Mouse (Mus musculus) embryo, embryonic 10.5 days (tissue): ENCODE data around the gene AF067063.
"Not testable (repeated sequence)": the region's sequence is repeated elsewhere in the genome, so short reads cannot be mapped to it uniquely, and the experiment has no call there.

ENCODE experiments used
- DNase-seq: peaks from one replicate; pipeline ENCODE4 v3.0.0-alpha.2; 2015; ENCODE audit warnings: low spot score

AF067063 gene

DNA sequence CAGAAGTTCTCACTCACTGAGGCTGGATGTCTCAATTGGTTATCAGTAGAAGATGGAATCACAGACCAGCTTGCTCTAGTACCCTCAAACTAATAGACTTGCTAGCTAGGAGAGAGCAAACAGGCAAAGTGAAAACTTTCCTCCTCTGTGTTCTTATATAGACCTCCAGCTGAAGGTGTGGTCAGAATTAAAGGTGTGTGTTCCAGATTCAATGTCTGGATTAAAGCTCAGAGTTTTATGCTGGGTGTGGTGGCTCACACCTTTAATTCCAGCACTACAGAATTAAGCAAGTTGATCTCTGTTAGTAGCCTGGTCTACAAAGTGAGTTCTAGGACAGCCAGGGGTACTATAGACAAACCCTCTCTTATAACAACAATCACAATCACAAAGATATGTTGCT, at the start of gene AF067063:
TSS of gene AF067063 (minus strand) at position 101 of the 400 bp plus-strand sequence.
- not testable (repeated sequence) for DNase-seq

DNA sequence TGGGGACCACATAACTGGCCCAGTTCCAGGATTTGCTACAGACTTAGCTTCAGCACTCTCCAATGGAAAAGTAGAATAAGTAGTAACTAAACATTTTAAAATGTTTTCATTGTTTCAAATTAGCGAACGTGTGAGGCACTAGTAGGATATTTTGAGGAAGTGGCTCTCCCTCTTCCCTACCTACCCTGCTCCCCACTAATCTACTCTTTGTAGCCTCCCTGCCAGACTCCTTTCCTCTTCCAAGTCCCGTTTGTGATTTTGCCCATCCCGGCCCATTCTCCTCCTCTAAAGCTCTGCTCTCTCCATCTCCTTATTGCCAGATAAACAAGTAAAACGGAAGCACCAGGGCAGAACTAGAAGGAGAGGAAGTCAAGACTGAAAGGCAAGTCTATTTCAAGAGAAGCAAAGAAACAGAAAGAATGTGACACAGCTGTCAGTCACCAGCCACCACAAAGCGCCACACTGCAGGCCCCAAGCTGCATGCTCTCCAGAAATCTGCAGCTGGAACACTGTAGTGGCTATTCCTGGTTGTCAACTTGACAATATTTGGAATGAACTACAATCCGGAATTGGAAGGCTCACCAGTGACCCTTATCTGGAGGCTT, 34.5 kb upstream of the AF067063 start:
- DNase-seq = not testable (repeated sequence)

DNA sequence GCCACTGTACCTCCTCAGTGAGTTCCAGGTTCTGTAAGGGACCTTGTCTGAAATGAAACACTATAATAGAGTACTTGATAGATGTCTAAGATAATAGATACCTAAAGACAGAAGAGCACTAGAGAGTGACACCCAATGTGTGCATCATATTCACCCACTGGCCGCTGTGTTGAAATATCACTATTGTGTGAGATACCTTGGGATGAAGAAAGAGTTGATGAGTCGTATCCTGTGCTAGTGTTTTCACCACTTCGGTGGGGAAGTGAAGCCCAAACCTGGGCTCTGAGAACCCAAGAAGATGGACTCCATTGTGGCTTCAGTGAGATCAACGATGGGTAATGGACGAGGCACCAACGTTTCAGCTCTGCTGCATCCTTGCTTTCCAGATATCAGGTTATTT, 32.4 kb upstream of the AF067063 start:
- not testable (repeated sequence) for DNase-seq

DNA sequence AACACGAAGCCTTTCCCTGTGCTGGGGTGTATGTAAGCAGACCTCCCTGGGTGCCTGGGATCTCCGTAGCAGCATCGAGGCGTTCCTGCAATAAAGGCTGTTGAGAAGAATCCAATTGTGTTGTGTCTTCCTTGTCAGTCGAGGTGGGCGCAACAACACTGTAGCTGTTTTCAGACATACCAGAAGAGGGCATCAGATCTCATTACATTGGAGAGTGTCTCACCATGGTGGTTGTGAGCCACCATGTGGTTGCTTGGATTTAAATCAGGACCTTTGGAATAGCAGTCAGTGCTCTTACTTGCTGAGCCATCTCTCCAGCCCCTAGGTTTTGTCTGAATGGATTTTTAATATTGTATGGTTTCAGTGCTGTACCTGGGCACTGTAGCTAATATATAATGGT, 10.0 kb upstream of the AF067063 start:
- peak; percentile 10 for DNase-seq

DNA sequence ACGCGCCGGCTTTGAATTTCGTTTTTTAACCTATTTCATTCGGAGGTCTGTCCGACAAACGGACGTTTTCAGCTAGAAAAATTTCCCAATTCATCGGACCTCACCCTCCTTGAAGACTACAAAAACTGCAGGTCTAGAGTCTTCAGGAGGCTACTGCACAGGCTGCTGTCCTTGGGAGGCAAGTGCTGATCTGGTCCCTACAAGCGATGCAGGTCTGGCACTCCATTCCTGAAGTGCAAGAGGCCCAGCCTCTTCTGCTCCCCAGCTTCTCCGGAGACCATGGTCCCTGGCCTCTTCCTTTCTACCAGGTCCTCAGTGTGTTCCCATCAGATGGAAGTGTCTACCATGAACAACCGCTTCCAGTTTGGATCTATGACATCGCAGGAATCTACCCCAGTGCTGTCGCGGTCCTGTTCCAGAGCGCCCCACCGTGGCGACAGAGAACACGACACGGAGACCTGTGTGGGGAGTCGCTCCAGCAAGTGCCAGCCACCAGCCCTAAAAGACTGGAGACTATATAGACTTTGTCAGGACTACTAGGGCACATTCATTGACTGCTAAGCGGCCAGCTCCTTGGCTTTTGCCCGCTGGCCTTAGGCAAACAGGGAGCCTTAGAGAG, 7.8 kb upstream of the AF067063 start:
- DNase-seq = peak; percentile 69

DNA sequence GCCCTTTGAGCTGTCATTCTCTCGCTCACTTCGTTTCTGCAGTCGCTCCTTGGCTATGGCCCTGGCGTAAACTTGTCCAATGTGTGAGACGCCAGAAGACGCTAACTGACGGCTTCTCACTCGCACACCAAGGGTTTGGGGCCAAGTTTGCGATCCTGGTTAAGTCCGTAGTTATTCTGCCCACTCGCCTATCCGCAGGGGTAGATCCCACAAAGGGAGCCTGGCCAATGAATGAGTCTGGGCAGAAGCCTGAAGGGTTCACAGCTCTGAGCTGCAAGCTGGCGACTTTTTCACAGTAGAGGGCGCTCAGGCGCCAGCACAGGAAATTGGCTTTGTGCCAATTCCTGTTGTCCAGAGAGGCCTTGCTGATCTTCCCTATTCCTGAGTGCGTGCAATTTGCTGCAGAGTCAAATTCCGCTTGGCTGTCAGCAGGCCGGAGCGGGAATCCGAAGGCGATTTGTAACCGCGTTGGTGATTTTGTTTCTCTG, 6.4 kb upstream of the AF067063 start:
- peak; percentile 56 for DNase-seq

DNA sequence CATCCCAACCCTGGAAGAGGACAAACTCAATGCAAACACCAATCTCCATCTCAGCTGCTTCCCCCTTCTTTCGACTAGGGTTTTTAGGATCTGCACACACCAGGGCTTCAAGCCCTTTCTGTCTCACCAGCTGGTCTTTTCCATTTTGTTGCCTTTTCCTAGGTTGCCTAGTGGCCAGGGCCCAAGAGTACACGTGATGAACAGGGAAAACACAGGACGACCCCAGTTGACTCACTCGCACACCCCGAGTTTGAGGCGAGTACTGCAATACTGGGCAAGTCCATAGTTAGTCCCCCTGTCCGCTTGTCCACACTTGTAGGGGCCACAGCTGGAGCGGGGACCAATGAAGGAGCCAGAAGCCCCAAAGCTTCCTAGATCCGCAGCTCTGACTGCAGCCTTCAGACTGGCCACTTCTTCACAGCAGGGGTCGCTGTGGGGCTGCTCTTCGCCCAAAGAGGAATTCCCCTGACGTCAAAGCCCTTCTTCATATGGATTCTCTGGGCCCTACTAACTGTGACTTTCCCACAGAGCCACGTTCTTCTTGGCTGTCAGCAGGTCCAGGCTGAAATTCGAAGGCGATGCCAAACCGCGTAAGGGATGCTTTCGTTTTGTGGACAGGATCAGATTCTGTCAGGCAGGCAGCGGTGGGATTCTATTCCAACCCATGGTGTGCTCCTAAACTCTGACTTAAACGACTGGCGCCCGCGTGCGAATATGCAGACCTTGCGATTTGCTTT, 5.5 kb upstream of the AF067063 start, which contains the start of gene D13Ertd608e:
TSS of gene D13Ertd608e (plus strand) at position 687 of the 737 bp plus-strand sequence.
- DNase-seq = peak; percentile 60

DNA sequence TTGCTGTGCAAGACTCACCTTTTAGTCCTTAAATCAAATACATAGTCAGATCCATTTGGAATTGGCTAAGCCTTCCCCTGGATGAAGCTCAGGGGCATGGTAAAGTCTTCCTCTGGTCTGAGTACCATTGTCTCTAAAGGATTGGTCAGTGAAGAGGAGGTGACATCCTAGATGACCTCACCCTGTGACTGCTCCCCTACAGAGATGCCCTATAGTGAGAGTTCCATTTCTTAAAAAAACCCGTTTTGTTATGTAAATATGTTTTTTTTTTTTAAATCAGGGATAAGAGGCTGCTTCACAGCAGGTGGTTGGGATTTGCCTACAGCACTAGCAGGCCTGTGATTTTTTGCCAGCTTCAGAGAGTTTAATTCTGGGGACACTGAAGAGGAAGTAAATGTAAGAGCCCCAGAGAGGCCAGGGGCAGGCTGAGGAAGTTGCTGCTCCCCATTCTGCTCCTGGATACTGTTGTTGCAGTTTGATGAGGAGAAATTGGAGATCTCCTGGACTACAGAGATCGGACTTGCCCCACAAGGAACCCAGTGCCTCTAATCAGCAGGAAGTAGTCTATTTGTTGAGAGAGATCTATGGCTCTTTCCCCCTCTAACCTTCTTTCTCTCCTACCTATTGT, 12.3 kb downstream of the AF067063 start:
- no peak for DNase-seq

DNA sequence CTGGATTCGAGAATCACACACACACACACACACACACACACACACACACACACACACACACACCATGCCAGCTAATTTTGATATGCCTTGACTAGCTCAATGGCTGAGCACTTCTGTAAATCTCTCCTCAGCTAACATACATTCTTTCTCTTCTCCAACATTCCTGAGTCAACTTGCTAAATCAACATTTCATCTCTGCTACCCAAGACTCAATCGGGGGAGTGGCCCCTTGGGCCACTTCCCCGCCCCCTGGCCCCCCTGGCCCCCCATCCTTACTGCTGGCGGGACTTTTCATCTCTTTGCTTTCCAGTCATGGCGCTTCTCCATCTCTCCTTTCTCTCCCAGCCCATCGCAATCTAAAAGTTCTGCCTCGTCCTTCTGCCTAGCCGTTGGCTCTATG, 13.2 kb downstream of the AF067063 start:
- DNase-seq = no peak

DNA sequence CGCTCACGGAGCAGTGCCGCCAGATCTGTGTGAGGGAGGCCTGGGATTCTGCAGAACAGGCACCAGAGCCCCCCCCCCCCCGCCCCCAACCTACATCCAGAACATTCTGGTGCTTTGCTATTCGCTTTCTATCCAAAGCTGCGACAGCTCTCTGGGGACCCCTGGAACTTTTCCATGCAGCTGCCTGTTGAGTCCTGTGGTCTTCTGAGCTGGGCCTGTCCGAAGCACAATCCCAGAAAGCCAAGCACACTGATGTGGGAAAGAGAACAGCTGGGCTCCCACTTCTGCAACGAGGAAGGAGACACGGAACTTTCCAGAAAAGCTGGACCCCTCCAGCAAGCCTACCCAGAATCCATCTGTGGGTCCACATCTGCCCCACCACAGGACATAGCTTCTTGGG, 20.0 kb downstream of the AF067063 start:
- no peak for DNase-seq

DNA sequence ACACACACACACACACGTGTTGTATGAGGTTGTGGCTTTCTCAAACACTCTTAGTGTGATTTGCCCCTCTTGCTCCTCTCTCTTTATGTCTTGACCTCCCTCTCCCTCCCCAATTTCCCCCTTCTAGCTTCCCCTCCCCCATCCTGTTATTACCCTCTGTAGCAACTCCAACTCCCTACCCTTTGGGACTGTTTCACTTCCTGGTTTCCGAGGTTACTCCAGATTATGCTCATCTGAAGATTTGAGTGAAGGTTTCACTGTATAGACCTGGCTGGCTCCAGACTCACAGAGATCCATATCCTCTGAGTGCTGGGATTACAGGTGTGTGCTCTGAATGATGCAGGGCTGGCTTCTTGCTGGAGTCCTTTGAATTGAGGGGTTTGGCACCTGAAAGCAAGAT, 21.1 kb downstream of the AF067063 start:
- no peak for DNase-seq

DNA sequence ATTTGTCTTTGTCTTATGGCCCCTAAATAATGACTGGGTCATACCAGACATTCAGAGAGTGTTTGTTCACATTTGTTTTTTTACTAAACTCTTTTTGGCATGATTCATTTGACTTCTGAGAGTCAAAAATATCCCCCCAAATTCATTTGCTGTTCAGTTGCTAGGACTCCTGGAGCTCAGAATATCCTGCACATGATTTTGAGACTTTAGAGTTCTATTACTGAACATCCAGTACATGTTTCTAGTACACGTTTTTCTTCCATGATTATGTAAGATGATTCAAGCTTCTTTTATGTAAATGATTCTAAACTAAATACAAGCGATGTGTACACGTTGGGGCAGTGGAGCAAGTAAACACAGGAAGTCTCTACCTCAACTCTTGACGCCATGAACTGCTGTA, 32.4 kb downstream of the AF067063 start:
- DNase-seq = no peak

DNA sequence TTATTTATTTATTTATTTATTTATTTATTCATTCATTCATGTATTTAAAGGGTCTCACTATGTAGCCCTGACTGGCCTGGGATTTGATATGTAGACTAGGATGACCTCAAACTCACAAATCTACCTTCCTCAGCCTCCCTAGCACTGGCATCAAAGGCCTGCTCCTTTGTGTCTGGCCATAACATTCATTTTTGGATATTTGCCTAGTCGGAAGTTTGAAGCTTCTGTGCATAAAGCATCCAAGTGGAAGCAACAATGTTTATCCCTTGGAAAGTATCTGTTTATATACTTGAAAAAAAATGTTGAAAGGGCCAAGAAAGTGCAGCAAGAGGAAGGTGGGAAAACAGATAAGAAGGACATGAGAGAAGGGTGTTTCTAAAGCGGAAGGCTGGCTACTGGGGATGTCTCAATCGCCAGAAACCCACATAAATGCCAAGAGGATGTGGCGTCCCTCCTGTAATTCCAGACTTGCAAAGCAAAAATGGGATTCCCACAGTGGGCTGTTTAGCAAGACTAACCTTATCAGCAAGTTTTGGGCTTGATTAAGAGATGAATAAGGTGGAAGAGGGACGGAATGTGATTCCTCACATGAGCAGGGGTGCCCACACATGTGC, 37.1 kb downstream of the AF067063 start:
- DNase-seq = no peak

DNA sequence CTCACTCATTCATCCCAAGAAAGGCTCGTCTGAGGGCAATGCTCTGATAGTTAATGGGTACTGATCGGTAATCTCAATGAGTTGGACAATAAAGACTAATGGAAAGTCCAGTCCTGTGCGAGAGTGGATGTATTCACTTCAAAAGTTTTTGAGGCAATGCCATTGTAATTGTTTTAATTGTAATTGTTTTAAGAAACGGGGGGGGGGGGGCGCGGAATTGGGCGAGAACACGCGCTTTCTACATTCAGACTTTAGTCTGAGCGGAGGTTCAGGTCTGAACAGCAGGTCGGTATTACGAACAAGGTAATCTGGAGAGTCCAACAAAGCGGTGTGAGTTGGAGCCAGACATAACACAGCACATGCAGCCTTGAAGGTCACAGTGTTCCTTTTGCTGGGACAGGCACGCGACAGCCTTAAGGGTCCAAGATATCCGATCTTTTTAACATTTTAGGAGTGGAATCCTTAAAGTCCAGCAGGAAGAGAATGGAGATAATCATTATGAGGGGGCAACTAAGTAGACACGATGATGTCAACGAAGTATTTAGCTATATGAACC, 38.4 kb downstream of the AF067063 start:
- peak; percentile 55 for DNase-seq

DNA sequence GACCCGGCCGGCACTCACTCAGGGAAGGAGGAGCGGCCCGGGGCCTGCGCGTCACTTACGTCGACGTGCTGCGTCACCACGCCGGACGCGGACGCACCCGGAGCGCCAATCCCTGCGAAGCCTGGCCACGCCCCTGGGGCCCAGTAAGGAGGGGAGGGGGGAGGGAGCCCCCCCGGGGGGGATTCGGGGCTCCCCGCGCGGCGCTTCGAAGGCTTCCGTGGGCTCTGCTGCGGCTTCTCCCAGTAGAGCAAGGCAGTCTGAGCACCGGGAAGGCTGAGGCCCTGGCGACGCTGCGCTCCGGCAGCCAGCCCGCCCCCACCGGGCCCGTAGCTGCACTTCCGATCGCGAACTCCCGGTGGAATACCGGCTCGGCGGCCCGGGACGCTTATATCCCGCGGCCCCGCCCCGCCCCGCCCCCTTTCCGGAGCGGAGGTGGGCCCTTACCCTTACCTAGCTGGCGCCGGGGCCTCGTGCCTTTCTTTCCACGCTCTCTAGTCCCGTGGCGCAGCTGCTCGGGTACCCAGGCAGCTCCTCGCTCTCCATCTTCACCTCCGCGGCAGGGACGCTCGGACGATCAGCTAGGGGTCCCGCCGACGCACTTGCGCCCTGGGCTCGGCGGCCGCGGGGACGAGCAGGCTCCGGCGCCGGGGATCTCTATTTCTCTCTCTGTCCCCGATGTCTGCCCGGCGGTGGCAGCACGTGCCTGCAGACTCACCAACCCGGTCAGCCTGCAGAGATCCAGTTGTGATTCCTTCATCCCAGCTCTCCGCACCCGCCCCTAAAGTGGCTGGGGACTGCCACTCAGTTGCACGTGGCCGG, 39.0 kb downstream of the AF067063 start, which contains the start of gene Zfp131:
TSS of gene Zfp131 (minus strand) at position 129 of the 819 bp plus-strand sequence.
- peak; percentile 96 for DNase-seq

DNA sequence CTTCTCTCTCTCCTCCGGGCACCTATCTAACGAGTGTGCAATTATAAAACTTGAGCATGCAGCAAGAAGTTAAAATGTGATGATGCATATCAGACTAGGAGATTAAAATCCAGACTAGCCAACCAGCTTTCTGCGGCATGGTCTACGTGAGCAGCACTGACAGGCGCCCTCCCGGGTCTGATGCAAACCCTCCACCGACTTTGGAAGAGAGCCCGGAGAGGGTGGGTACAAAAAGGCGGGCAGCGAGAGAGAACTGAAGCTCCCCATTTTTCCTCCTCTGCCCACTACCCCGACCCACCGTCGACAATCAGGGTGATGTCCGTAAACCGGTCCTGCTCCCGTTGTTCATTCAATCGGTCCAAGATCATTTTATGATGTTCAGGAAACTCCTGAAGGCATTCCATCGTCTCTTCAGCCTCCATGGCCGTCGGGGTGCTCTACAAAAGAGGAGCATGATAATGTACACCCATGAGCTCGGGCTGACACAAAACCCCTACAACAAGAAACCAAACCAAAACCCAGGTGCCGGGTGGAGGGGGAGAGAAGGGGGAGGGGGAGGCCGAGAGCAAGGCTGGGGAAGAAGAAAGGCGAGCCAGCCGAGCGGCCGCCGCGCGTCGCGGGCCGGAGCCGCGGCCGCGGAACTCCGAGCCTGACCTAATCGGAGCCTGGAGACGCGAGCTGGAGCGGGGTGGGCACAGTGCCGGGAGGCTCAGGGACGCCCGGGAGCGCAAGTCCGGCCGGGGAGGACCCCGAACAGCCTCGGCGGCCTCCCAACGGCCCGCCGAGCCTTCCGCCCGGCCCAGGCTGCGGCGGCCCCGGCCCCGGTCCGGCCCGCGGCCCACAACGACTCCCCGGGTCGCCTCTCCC, 39.9 kb downstream of the AF067063 start:
- peak; percentile 59 for DNase-seq

DNA sequence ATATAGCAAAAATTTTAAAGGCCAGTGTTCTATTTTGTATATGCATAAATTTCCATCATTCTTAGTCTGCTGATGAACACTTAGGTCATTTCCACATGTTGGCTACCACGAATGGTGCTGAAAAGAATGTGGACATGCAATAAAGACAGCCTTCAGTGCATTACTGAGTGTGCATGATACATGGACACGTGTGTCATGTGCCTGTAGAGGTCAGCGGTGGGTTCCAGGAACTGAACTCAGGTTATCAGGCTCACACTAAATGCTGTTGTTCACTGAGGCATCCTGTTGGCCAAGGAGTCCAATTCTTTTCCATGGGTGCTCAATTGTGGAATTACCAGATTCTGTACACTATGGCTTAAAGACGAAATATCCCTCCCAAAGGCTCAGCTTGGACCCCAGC, 46.4 kb downstream of the AF067063 start:
- DNase-seq = no peak
